Mouse (Mus musculus): ENCODE measurements around the gene Shmt2. TPM values are rescaled to one million over a fixed set of nuclear protein-coding genes. Genes with fewer than 3 reads are reported as not detected.

The Shmt2 gene
- polyA plus RNA-seq, 1 experiment from 2014 or later: 112 TPM

DNA sequence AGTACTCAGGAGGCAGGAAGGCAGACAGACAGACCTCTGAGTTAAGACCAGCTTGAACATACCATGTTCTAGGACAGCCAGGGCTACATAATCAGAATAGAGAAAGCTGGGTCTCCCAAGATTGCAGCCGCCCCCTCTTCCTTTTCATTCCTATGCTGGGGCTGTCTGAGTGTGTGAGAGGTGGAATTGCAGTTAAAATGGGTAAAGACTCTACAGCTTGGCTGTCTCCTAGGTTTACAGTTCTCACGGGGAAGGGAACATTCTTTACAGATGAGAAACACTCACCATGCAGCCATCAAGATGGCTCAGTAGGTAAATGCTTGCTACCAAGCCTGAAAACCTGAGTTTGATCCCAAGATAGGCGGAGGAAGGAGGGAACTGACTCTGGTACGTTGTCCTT, 22.2 kb downstream of the Shmt2 start:
- H3K36me3 ChIP-seq (ENCODE audit: control insufficient read depth, insufficient read depth, low read length): no peaks in the 10 kb centered on the region; the same call in 1 of the 2 replicates
- ATAC-seq (replicated peaks; ENCODE audit: low FRiP score) (no peak), DNase-seq (ENCODE audit: low spot score) (no peak)
- H3K9me3 ChIP-seq (ENCODE audit: control insufficient read depth, low read length): no peaks in the 10 kb centered on the region
- H3K4me2 ChIP-seq (ENCODE audit: low read depth, low read length, severe bottlenecking): no peak overlapping the region
- no peak overlapping the region for H3K4me3 ChIP-seq (ENCODE audit: low read depth, low read length)
- H3K27me3 ChIP-seq (ENCODE audit: control insufficient read depth, insufficient read depth, low read length): no peaks in the 10 kb centered on the region
- no peaks in the 10 kb centered on the region for H3K4me1 ChIP-seq (replicated peaks; ENCODE audit: control insufficient read depth, insufficient read depth, low read length)
- H3K9ac ChIP-seq (ENCODE audit: low read length): no peak overlapping the region
- no peak overlapping the region for H3K27ac ChIP-seq (ENCODE audit: low read depth, low read length)
- WGBS: 90% methylated on average over 4 of the region's 4 CpGs

DNA sequence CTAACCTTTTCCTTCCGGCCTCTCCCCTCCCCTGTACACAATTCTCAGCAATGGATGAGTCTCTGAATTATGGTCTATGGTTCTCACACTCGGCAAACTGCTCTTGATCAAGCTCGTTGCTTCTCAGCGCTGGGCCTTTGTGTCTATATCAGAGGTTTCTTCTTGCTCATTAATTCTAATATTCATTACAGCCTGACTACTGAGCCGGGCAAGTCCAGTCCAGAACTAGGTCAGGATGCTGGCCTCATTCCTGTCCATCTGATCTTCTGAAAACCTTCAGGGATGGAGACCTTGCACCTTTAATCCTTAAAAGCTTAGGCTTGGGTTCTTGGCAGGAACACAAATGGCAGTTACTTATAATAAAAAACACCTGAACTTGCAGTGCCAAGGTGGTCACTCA, 22.7 kb downstream of the Shmt2 start:
- no peaks in the 10 kb centered on the region for H3K4me1 ChIP-seq (replicated peaks; ENCODE audit: control insufficient read depth, insufficient read depth, low read length)
- H3K27ac ChIP-seq (ENCODE audit: low read depth, low read length): no peak overlapping the region
- no peak overlapping the region for H3K4me2 ChIP-seq (ENCODE audit: low read depth, low read length, severe bottlenecking)
- no peak overlapping the region for H3K9ac ChIP-seq (ENCODE audit: low read length)
- no peaks in the 10 kb centered on the region for H3K27me3 ChIP-seq (ENCODE audit: control insufficient read depth, insufficient read depth, low read length)
- 80% methylated on average over 5 of the region's 5 CpGs for WGBS
- no peaks in the 10 kb centered on the region for H3K9me3 ChIP-seq (ENCODE audit: control insufficient read depth, low read length)
- H3K4me3 ChIP-seq (ENCODE audit: low read depth, low read length): no peak overlapping the region
- ATAC-seq (replicated peaks; ENCODE audit: low FRiP score) (no peak), DNase-seq (ENCODE audit: low spot score) (no peak)
- H3K36me3 ChIP-seq (ENCODE audit: control insufficient read depth, insufficient read depth, low read length): no peaks in the 10 kb centered on the region; the same call in 1 of the 2 replicates

DNA sequence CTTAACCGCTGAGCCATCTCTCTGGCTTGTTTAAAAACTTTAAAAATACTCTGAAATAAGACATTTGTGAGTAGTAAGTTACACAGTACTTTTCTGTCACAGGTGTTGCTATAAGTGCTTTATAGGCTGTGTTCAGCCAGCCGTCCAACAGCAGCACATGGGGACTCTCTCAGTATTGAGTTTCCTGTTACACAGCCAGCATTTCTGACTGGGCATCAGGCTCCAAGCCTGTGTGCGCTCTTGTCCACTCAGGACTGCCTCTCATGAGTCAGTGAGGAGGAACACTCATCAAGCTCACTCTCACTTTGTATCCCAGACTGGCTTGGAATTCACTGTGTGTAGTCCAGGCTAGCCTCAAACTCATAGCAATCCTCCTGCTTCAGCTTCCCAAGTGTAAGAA, 26.1 kb downstream of the Shmt2 start:
- no peaks in the 10 kb centered on the region for H3K9me3 ChIP-seq (ENCODE audit: control insufficient read depth, low read length)
- DNase-seq (ENCODE audit: low spot score): no peak
- H3K4me3 ChIP-seq (ENCODE audit: low read depth, low read length): no peak overlapping the region
- H3K27ac ChIP-seq (ENCODE audit: low read depth, low read length): no peak overlapping the region
- H3K4me1 ChIP-seq (replicated peaks; ENCODE audit: control insufficient read depth, insufficient read depth, low read length): no peaks in the 10 kb centered on the region
- no peaks in the 10 kb centered on the region for H3K27me3 ChIP-seq (ENCODE audit: control insufficient read depth, insufficient read depth, low read length)
- no peak for ATAC-seq (replicated peaks; ENCODE audit: low FRiP score)
- H3K9ac ChIP-seq (ENCODE audit: low read length): no peak overlapping the region
- peaks cover 6% of the 10 kb centered on the region for H3K36me3 ChIP-seq (ENCODE audit: control insufficient read depth, insufficient read depth, low read length)
- 96% methylated on average over 3 of the region's 3 CpGs for WGBS
- H3K4me2 ChIP-seq (ENCODE audit: low read depth, low read length, severe bottlenecking): no peak overlapping the region

DNA sequence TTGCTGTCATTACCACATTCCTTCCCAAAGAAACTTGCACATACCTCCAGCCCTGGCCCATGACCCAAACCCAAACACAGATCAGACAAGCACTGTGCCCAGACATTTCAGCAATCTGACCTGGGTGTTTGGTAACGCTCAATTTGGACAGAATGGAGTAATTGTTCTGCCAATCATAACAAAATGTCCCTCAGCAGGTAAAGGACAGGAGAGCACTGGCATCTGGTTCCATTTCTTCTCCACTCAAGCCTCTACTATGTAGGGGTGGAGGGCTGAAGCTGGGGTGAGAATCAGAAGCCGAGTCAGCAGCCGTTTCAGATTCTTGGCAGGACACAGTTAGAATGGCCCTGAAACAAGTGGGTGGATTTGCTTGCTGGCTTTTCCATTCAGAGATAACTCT, 30.1 kb downstream of the Shmt2 start:
- H3K36me3 ChIP-seq (ENCODE audit: control insufficient read depth, insufficient read depth, low read length): peaks cover 6% of the 10 kb centered on the region
- no peaks in the 10 kb centered on the region for H3K4me1 ChIP-seq (replicated peaks; ENCODE audit: control insufficient read depth, insufficient read depth, low read length)
- H3K4me3 ChIP-seq (ENCODE audit: low read depth, low read length): no peak overlapping the region
- no peaks in the 10 kb centered on the region for H3K27me3 ChIP-seq (ENCODE audit: control insufficient read depth, insufficient read depth, low read length)
- DNase-seq (ENCODE audit: low spot score): no peak
- H3K9me3 ChIP-seq (ENCODE audit: control insufficient read depth, low read length): no peaks in the 10 kb centered on the region
- WGBS: 91% methylated on average over 3 of the region's 3 CpGs
- ATAC-seq (replicated peaks; ENCODE audit: low FRiP score): no peak
- H3K9ac ChIP-seq (ENCODE audit: low read length): no peak overlapping the region
- H3K4me2 ChIP-seq (ENCODE audit: low read depth, low read length, severe bottlenecking): no peak overlapping the region
- H3K27ac ChIP-seq (ENCODE audit: low read depth, low read length): no peak overlapping the region

DNA sequence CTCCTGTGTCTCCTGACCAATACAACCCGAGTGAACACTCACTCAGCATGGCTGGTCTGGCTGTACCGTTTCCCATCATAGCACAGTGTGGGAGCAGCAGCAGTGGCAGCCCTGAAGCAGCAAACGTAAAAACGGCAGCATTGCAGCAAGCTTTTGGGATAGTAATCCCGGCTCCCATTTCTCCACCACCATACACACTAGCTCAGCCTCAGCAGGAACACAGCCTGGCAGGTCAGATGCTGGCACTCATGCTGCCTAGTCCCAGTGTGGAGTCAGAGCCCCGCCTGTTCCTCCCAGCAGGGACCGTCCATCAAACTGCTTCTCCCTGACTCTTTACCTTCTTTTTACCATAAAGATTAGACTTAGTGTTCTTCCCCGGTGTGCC, 31.1 kb downstream of the Shmt2 start:
- no peaks in the 10 kb centered on the region for H3K9me3 ChIP-seq (ENCODE audit: control insufficient read depth, low read length)
- no peak overlapping the region for H3K4me2 ChIP-seq (ENCODE audit: low read depth, low read length, severe bottlenecking)
- WGBS: 82% methylated on average over 8 of the region's 8 CpGs
- H3K27me3 ChIP-seq (ENCODE audit: control insufficient read depth, insufficient read depth, low read length): no peaks in the 10 kb centered on the region
- H3K27ac ChIP-seq (ENCODE audit: low read depth, low read length): no peak overlapping the region
- no peak for ATAC-seq (replicated peaks; ENCODE audit: low FRiP score)
- H3K9ac ChIP-seq (ENCODE audit: low read length): no peak overlapping the region
- H3K4me1 ChIP-seq (replicated peaks; ENCODE audit: control insufficient read depth, insufficient read depth, low read length): no peaks in the 10 kb centered on the region
- no peak for DNase-seq (ENCODE audit: low spot score)
- no peak overlapping the region for H3K4me3 ChIP-seq (ENCODE audit: low read depth, low read length)
- peaks cover 6% of the 10 kb centered on the region for H3K36me3 ChIP-seq (ENCODE audit: control insufficient read depth, insufficient read depth, low read length)

DNA sequence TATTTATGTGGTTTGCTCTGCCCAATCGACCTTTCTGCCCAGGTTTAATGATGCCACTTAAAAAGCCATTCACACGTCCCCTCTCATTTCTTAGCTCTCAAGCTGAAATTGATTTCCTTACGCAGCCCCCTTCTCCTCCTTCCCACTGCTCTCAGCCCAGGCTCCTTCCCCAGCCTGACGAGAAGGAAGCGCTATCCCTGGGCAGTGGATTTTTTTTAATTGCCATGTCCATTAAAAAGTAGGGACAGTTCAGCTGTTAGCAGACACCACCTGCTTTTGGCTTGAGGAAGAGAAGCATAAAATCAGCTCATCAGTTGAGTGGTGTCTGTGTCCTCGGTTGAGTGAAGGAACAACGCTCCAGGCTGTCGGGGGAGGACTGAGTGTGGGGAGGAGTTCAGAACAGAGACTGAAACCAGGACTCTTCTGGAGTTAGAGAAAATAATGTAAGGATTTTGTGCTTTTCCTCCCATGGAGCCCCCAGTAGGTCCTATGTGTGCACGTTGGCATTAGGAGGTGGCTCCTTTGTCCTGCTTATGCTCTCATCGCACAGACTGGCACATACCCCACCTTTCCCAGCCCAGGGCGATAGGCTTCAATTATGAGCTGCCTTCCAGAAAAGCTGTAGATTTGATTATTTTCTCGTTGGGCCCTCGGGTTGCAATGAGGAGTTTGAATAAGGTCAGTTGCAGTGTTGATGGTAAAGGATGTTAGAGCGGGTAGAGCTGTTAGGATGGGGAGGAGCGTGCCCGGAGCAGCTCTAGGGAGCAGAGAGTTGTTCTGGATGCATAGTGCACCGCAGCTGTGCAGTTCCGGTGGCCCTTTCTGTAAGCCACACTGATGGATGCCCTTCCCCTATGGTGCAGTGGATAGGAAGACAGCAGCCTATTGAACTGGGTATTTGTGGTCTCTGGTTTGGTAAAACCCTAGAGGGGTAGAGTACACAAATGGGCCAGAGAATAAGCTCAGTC, 31.8 kb downstream of the Shmt2 start:
- ATAC-seq (replicated peaks; ENCODE audit: low FRiP score) (no peak), DNase-seq (ENCODE audit: low spot score) (no peak)
- Histone ChIP-seq H3K4me2 (ENCODE audit: low read depth, low read length, severe bottlenecking) (no peak overlapping the region), H3K4me1 (replicated peaks; ENCODE audit: control insufficient read depth, insufficient read depth, low read length) (no peaks in the 10 kb centered on the region), H3K27me3 (ENCODE audit: control insufficient read depth, insufficient read depth, low read length) (no peaks in the 10 kb centered on the region), H3K27ac (ENCODE audit: low read depth, low read length) (no peak overlapping the region), H3K36me3 (ENCODE audit: control insufficient read depth, insufficient read depth, low read length) (peaks cover 6% of the 10 kb centered on the region), H3K9me3 (ENCODE audit: control insufficient read depth, low read length) (no peaks in the 10 kb centered on the region), H3K9ac (ENCODE audit: low read length) (no peak overlapping the region), H3K4me3 (ENCODE audit: low read depth, low read length) (no peak overlapping the region)
- 83% methylated on average over 18 of the region's 18 CpGs for WGBS

DNA sequence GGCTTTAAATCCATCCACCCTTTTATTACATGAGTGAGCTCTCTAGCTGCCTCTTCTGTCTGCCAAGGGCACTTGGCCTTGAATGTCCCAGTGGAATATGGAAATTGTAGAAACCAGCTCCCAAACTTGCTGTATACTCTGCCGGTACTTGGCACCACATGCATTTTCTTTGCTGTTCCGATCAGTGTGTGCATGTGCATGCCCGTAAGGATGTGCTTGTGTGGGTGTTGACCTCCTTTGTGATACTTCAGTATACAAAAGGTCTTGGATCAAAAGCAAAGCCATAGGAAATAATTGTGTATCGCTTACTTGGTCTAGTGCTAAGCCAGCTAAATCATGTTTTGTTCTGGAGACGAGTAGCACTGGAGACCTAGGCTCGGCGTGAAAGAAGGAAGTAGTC, 33.4 kb downstream of the Shmt2 start:
- 90% methylated on average over 7 of the region's 7 CpGs for WGBS
- peaks cover 13% of the 10 kb centered on the region for H3K36me3 ChIP-seq (ENCODE audit: control insufficient read depth, insufficient read depth, low read length)
- H3K4me2 ChIP-seq (ENCODE audit: low read depth, low read length, severe bottlenecking): no peak overlapping the region
- DNase-seq (ENCODE audit: low spot score): no peak
- no peak for ATAC-seq (replicated peaks; ENCODE audit: low FRiP score)
- no peak overlapping the region for H3K9ac ChIP-seq (ENCODE audit: low read length)
- H3K27ac ChIP-seq (ENCODE audit: low read depth, low read length): no peak overlapping the region
- H3K4me3 ChIP-seq (ENCODE audit: low read depth, low read length): no peak overlapping the region
- H3K4me1 ChIP-seq (replicated peaks; ENCODE audit: control insufficient read depth, insufficient read depth, low read length): no peaks in the 10 kb centered on the region
- no peaks in the 10 kb centered on the region for H3K9me3 ChIP-seq (ENCODE audit: control insufficient read depth, low read length)
- no peaks in the 10 kb centered on the region for H3K27me3 ChIP-seq (ENCODE audit: control insufficient read depth, insufficient read depth, low read length)

DNA sequence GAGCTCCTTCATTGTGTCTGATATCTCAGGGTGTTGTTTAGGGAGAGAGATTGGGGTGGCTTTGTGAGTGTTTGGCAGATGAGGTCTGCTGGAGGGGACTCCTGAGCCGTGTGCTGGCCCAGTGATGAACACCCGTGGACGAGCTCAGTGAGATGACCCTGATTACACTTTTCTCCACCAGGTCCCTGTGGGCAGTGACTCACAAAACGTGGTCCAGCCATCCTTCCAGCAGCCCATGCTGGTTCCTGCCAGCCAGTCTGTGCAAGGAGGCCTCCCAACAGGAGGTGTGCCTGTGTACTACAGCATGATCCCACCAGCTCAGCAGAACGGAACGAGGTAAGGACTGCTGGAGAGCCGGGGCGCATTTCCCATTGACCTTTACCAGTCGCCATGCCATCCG, 37.0 kb downstream of the Shmt2 start:
- no peak overlapping the region for H3K4me3 ChIP-seq (ENCODE audit: low read depth, low read length)

More for the DNA sequence above, 37.0 kb downstream of the Shmt2 start:
- no peaks in the 10 kb centered on the region for H3K27me3 ChIP-seq (ENCODE audit: control insufficient read depth, insufficient read depth, low read length)
- no peak overlapping the region for H3K4me2 ChIP-seq (ENCODE audit: low read depth, low read length, severe bottlenecking)
- ATAC-seq (replicated peaks; ENCODE audit: low FRiP score): no peak
- H3K4me1 ChIP-seq (replicated peaks; ENCODE audit: control insufficient read depth, insufficient read depth, low read length): no peaks in the 10 kb centered on the region
- DNase-seq (ENCODE audit: low spot score): no peak
- no peaks in the 10 kb centered on the region for H3K9me3 ChIP-seq (ENCODE audit: control insufficient read depth, low read length)
- no peak overlapping the region for H3K27ac ChIP-seq (ENCODE audit: low read depth, low read length)
- no peak overlapping the region for H3K9ac ChIP-seq (ENCODE audit: low read length)
- H3K36me3 ChIP-seq (ENCODE audit: control insufficient read depth, insufficient read depth, low read length): peaks cover 7% of the 10 kb centered on the region; the same call in 1 of the 2 replicates
- 92% methylated on average over 10 of the region's 10 CpGs for WGBS
